Mouse (Mus musculus) naive thymus-derived CD4-positive, alpha-beta T cell, adult 5 months (primary cell): Measurements from ENCODE around the gene Kcnh7. TPM values are rescaled to one million over a fixed set of nuclear protein-coding genes. Genes with fewer than 3 reads are reported as not detected.

Experiments used
- polyA plus RNA-seq: library from polyadenylated mRNA; unstranded; fragments of 100-300 nt; shearing (Covaris generic); gene quantifications from one replicate; pipeline ENCODE4 v1.2.1, GENCODE M21; 2017

Kcnh7 gene
- polyA plus RNA-seq = 0.22 TPM

DNA sequence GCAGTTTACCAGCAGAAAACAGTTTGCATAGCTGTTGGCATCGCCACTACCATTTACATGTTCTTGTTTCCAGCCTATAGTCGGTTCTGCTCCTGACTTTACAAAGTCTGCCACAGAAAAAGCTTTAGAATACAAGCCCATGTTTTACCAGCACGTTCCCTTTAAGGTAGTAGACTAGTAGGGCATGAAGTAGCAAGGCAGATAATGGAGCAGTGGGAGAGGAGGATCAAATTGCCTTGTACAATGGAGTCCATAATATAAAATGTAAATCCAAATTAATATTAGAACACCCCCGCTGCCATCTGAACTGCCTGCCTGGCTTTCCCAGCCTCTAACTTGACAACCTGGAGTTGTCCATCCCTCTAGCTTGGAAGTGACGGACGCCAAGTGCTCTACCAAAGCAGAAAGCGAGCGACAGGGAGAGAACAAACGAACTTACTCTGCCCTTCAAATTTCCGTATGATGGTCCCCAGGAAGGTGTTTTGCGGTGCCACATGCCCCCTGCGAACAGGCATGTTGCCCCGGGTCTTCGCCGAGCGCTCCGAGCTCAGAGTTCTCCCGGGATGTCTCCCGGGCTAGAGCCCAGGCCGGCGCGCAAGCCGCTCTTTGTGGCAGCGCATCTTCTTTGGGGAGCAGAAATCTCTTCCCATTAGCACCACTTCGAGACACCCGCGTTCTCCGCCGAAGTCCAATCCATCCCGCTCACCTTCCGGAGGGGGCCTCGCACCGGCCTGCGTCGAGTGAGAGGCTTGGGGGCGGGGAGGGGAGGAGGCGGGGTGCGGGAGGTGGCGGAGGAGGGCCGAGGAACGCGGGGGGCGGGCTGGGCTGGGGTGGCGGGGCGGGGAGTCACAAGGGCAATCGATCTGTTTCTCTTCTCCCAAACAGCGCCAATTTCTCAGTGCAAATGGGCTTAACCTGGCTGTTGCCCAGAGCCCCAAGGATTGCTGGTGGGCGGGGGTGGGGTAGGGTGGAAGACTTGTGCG, at the start of gene Kcnh7:
TSS of gene Kcnh7 (minus strand) at position 725 of the 983 bp plus-strand sequence.

DNA sequence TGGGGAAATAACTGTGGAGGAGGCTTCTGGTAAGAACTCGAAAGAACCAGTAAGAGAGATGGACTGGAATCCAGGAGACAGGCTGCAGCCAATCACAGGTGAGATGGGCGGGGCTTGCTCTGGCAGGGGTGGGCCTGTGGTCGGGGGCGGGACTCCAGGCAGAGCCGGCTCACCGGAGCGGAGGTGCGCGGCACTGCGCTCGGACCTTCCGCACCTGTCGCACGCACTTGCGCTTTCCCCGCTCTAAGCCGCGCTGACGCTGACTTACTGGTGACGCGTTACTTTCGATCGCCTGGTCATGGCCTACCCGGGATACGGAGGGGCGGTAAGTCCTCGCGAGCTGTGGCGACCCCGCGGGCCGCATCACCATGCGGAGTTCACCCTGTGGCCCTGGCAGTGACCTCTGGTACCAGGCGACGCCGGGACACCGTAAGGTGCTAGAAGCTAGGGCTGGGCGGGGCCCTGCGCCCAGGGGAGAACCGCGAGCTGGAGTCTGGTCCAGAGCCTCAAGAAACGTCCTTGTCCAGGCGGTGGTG, 519.9 kb downstream of the Kcnh7 start, which contains the start of gene Gca:
TSS of gene Gca (plus strand) at position 151 of the 536 bp plus-strand sequence.

DNA sequence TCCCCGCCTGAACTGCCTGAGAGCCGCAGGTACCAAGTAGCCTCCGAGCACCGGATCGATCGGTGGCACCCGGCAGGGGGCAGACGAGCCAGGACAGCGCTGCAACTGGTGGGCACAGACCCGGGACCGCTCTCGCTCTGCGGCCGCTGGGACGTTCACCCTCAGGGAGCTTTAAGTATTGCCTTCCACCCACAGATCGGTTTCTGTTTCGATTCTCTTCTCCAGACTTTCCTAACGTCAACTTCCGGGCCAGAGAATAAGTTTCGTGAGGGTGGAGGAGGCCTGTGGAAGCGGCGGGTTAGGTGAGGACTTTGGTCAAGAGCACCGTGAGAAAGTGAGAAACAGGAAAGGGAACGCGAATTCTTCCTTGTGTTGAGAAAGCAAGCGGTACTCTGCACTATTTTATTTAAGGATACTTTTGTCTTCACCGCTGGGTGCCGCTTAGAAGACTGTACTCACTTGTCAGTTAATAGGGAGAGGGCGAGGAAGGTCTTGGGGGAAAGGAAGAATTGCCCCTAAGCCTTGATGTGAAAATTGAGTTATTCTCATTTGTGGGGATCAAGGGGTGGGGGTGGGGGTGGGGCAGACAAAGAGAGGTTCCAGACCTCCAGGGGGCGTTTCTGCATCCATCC, 538.0 kb downstream of the Kcnh7 start, which contains the start of gene Ifih1:
TSS of gene Ifih1 (minus strand) at position 242 of the 632 bp plus-strand sequence.

